Mouse (Mus musculus): ENCODE measurements around the gene Tedc1.
"Not testable (repeated sequence)": the region's sequence is repeated elsewhere in the genome, so short reads cannot be mapped to it uniquely, and the experiment has no call there.

The Tedc1 gene

DNA sequence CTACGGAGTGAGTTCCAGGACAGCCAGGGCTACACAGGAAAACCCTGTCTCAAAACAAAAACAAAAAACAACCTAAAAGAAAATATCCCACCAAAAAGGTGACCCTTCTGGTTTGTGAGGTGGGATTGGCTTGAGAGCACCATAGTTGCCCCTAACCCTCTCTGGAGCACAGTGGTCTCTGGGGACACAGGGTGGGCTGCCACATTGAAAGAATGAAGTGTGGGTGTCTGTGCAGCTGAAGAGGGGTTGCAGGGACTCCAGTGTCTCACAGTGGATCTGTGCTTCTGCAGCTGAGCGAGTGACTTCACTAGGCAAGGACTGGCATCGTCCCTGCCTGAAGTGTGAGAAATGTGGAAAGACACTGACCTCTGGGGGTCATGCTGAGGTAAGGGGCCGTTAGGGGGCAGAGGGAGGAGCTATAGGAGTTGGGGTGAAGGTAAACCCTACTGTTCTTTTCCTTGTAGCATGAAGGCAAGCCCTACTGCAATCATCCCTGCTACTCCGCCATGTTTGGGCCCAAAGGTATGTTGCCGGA, 3.2 kb upstream of the Tedc1 start:
- DNase-seq (ENCODE audit: low read depth, low spot score) = no peak

DNA sequence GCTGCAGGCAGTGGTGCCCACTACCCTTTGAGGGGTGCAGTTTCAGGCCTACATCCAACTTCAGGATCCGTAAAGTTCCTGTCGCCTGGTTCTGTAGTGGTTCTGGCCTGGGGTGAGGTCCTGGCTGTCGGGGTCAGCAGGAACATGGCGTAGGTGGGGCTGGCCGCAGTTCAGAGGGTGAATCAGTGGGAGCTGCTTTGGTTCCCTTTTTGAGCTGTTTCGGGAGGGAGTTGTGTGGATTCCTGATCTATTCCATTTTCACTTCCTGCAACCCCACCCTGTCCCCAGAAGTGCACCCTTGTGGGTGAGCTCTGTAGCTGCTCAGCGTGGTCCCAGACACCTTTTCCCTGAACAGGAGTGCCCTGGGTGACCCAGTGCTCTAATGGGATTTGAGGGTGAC, 2.2 kb upstream of the Tedc1 start:
- DNase-seq (ENCODE audit: low read depth, low spot score) = no peak

DNA sequence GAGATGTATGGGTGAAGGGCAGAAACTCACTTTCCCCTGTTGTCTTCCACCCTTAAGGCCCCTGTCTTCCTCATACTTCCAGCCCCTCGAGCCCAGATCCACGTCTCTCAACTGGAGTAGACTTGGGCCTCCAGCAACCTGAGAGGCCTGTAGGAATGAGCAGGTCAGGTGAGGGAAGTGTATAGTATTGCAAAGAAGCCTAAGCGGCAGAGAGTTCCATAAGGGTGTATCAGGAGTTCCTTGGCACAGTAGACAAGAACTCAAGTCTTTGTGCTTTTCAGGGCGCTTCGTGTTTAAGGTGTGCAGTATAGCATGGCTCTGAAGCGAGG, 1.5 kb upstream of the Tedc1 start:
- DNase-seq (ENCODE audit: low read depth, low spot score) = no peak

DNA sequence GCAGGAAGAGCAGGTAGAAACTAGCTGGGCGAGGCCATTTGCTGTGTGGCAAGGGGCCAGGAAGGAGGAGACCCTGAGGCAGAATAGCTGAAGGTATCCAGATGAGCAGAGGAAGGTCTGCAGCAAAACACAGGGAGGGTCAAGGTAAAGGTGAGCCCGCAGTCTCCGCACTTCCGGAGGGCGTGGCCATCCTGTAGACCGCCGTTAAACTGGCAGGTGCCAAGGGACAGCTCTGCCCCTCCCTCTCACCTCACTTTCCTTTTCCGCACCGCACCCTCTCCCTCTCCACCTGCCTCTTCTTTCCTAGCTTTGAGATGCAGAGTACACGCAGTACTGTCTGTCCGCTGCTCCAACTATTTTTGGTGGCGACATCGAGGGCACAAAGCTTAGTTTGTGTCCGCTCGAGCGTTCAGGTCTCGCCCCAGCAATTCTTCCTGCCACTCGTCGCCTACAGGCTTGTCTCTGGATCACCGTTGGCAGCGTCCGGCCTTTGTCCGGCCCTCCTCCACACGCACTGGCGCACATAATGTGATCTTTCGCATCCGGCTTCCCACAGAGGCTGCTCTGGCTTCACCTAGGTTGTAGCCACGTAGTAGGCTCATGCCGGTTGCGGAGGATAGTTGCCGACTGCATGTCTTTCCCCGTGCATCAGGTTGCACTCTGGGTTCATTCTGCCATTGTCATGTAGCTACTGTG, 997 bp upstream of the Tedc1 start:
- peak; percentile 83 for DNase-seq (ENCODE audit: low read depth, low spot score)

DNA sequence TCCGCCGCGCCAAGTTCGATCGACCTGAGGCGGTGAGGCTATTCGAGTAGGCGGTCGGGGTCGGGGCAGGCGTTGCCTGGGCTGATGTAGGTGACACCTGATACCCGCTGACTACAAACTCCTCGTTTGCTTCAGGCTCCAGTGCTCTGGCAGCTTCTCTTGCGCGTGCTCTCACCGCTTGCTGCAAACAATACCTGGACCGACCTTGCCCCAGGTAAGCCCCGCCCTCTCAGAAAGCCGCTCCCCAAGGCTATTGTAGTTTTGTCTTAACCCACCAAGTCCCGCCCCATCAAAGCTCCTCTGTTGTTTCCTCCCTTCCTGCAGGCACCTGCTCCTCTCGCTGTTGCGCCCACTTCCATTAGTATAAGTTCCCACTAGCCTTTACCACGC, 314 bp downstream of the Tedc1 start:
- DNase-seq (ENCODE audit: low read depth, low spot score) = peak; percentile 73

DNA sequence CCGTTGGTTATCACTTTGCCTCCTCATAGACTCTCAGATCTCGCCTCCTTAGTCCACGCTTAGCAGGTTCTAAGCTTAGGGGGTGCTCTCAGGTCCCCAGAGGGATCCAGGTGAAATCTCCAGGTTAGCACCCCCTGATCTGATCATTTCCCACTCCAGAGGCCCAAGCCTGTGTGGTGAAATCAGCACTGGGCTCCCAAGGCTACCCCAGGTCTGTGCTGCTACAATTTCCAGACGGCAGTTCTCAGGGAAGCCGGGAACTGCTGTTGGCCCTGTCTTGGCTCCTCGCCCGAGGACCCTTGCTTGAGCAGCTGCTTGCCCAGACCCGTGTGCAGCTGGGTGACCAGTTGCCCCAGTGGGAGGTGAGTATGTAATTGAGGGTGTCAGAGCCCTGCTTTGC, 781 bp downstream of the Tedc1 start:
- no peak for DNase-seq (ENCODE audit: low read depth, low spot score)

DNA sequence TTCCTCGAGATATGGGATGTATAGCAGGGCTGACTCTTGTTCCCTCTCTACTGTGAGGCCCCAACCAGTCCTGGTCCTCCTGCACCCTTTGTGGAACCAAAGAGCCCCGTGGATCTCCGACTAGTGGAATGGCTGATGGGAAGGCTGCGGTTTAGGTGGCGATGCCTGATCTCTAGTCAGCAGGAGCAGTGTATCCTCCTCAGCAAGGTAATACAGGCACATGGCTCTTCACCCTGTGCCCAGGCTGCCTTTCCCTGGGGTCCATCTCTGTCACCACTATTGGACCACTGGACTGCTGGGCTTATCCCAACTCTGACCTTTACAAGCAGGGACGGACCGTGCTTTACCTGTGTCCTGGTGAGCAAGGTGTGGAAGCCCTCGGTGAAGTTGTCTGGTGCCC, 1.3 kb downstream of the Tedc1 start:
- no peak for DNase-seq (ENCODE audit: low read depth, low spot score)

DNA sequence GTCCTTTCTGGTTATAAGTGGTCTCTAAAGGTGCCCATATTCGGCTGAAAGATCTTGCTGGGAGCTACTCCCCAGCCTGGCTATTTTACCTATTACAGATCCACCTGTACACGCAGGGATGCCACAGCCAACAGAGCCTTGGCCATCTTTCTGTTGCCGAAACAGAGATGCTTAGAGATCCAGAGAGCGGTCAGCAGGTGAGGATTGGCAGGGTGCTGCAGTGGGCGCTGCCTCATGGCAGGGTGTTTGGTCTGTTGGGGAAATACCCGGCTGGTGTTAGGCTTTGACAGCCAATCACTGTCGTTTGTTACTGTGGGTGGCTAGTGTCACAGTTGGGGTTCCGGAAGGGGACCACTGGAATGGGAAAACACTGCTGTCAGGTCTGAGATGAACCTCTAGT, 1.8 kb downstream of the Tedc1 start:
- DNase-seq (ENCODE audit: low read depth, low spot score) = no peak

DNA sequence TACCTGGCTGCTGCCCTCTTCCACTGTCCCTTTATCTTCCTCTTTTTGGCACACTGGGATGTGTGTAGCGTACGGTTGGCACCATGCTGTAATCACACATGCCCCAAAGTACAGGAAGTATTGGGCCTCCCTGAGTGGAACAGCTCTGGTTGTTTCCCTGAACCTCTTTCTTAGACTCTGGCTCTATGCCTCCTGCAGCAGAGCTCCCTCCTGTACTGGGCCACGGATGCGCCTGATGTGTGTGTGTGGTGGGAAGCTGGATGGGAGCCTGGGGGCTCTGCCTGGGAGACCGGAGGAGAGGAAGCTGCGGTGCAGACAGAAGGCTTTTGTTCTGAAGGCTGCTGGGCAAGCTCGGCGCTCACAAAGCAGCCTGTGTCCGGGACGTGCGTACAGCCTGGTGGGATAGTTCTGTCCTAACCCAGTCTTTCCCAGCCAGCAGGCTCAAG, 7.4 kb downstream of the Tedc1 start:
- peak; percentile 2 for DNase-seq (ENCODE audit: low read depth, low spot score)

DNA sequence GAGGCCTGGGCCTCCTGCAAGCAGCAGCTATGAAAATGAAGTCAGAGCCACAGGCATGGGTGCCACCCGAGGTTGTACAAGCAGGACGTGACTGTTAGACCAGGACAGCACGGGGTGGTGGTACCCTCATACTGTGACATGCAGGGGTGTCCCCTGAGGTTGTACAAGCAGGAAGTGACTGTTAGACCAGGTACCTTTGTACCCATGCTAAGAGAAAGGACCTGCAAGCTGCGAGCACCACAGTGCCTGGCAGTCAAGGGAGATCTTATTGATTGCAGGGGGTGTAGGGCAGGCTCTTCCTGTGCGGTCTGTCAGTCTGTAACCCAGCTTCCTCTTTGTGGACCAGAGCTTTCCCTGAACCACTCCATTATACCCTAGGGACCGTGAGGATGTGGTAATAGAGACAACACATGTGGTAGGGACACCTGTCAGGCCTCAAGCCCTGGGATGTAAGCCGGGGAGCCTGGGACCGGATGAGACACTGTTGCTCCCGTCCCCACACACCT, 11.9 kb downstream of the Tedc1 start:
- DNase-seq (ENCODE audit: low read depth, low spot score) = peak; percentile 81

DNA sequence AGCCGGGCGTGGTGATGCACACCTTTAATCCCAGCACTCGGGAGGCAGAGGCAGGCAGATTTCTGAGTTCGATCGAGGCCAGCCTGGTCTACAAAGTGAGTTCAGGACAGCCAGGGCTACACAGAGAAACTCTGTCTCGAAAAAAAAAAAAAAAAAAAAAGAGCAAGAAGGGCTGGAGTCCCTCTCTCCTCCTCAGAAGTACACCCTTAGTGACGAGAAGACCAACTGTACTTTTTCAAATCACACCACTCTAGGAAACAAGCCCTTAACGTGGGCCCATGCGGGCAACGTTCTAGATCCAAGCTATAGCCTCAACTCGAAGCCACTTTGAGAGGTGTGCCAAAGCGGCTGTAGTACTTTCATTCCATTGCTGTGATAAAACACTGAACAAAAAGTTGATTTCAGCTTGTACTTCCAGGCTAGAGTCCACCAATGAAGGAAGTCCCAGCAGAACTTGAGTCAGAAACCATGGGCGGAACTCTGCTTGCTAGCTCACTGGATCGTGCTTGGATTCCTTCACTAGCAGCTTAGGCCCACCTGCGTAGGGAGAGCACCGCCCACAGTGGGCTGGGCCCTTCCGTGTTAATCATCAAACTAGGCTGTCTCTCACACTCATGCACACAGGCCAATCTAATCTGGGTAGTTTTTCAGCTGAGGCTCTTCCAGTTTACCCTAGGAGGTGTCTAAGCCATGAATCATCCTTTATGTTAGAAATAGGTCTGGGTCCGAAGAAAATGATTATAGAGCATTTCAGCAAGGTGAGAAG, 20.9 kb downstream of the Tedc1 start:
- no peak for DNase-seq (ENCODE audit: low read depth, low spot score)

DNA sequence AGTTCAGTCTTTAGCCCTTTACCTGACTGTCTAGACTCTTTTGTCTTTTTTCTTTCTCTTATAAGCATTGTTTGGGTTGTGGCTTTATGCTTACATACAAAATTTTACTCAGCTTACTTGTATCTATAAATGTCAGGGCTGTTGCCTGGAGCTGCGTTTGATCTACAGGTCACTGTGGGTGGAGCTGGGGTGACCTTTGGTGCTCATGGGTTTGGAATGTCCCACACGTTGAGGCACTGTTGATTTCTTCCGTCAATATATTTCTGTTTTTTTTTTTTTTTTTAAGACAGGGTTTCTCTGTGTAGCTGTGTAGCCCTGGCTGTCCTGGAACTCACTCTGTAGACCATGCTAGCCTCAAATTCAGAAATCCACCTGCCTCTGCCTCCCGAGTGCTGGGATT, 24.8 kb downstream of the Tedc1 start:
- no peak for DNase-seq (ENCODE audit: low read depth, low spot score)

DNA sequence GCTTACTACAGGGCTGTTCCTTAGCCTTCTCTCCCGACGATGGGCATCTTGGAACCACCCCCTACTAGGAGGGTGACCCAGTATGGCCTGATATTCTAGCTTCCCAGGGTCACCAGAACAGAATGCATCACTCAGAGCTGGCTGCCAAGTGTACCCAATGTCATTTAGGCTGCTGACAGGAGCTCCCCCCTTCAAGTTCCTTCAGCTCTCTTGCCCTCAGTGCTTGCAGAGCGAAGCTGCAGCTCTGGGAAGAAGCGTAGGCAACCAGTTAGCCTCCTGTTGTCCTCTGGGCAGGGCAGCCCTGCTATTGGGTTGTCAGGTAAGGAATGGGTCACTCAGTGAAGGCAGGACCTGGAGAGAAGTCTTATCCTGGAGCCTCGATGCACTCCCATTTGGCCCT, 28.7 kb downstream of the Tedc1 start:
- no peak for DNase-seq (ENCODE audit: low read depth, low spot score)

DNA sequence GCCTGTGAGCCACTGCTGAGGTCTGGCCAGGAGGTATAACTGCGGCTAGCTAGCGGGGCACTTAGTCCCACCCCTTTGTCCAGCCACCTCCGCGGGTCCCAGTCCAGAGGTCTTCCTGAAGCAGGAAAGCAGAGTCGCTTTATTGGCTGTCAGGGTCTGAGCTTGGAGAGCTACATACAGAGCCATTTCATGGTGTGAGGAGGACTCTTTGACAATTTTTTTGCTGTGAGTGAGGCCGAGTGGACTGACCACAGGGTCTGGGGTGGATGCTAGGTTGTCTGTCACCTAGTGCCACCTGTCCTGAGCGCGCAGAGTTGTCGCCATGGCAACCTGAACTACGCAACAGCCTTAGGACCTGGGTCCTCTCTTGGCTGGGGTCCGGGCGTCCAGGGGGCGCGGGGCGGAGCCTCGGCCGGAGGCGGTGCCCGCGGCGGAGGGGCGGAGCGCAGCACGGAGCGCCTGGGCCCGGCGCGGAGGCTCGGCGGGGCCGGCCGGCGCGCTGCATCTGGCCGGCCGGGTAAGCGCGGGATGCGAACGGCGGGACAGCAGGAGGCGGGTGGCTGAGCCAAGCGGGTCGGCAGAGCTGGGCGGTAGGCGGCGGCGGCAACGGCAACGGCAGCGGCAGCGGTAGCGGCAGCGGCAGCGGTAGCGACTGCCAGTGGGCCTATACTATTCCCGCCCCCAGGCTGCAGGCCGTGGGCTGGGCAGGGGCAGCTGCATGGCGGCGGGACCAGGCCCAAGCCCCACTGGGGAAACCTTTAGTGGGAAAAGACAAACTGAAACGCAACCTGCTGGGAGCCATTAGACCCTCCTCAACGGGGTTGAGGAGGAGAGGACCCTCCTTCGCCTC, 29.4 kb downstream of the Tedc1 start, which contains the start of gene Tmem121:
Gene Tmem121, plus strand, starts transcription at position 489 of the 850 bp plus-strand sequence.
- peak; percentile 32 for DNase-seq (ENCODE audit: low read depth, low spot score)

DNA sequence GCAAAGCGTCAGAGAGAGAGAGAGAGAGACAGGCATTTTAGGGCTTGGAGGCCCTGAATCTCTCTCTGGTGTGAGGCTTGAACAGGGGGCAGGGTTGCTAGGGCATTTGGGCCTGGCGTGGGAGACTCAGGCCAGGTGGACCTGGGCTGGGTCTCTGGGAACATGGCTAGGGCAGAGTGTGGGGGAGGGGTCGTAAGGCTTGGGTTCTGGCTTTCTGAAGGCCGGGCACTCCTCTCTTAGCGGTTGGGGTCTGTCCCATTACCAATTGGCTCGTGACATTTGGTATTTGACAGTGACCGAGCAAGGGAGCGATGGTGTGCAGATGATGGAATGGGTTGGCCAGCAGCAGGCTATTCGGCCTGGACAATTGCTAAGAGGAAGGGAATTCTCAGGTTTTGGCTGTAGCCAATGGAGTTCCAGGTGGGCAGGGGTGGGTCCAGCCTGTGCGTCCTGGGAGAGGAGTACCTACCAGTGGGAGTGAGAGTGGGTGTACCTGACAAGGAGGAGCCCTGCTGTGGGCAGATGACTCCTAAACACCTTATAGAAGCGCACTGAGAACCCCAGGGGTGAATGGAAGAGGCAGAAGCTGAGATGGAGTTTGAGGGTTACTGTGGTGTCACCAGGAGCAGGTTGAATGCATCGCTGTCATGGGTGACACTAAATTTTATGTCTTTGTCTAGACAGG, 30.2 kb downstream of the Tedc1 start:
- no peak for DNase-seq (ENCODE audit: low read depth, low spot score)

DNA sequence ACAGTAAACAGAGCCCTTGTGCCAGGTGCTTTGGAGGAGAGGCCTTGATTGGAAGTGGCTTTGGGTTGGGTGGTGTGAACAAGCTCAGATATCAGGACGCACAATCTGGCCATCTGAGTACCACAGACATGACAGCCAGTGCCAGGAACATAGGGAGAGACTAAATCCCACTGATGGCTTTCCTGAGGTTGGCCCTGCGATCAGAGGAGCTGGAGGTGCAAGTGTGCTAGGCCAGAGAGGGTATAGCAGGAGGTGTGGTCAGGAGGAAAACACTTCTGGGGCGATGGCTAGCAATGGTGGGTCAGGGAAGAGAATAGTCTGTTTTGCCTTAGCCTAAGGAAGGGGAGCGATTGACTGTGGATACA, 30.8 kb downstream of the Tedc1 start:
- no peak for DNase-seq (ENCODE audit: low read depth, low spot score)

DNA sequence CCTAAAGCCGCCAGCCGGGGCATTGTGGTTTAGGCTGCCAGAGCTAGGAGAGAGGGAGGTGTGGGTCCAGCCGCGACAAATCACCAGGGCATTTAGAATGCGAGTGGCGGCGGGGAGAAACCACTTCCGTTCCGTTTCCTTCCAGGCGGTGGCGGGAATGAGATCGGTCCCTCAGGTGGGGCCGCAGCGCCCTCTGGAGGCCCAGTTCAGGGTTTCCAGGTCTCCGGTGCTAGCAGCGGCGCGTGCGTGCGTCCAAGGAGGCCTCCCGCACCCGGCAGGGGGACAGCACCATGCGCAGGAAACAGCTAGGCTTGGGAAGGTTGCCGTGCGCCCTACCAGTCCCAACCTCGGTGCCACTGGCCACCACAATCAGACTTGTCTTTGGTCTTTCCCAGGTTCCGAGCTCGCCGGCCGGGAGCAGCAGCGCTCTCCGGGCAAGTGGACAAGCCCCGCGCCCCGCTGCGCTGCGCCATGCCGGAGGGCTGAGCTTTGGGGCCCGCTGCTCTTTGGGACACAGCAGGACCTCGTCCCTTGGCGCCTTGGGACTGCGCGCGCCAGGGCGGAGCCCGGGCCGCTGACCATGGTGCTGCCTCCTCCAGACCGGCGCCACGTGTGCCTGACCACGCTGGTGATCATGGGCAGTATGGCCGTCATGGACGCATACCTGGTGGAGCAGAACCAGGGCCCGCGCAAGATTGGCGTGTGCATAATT, 31.5 kb downstream of the Tedc1 start:
- peak; percentile 83 for DNase-seq (ENCODE audit: low read depth, low spot score)

DNA sequence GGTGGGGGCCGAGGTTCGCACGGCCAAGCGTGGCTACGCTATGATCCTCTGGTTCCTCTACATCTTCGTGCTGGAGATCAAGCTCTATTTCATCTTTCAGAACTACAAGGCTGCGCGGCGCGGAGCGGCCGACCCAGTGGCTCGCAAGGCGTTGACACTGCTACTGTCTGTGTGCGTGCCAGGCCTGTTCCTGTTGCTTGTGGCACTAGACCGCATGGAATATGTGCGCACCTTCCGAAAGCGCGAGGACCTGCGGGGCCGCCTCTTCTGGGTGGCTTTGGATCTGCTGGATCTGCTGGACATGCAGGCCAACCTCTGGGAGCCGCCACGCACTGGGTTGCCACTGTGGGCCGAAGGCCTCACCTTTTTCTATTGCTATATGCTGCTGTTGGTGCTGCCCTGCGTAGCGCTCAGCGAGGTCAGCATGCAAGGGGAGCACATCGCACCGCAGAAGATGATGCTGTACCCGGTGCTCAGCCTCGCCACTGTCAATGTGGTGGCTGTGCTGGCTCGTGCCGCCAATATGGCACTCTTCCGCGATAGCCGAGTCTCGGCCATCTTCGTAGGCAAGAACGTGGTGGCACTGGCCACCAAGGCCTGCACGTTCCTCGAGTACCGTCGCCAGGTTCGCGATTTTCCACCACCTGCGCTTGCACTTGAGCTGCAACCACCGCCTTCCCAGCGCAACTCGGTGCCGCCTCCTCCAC, 32.3 kb downstream of the Tedc1 start:
- no peak for DNase-seq (ENCODE audit: low read depth, low spot score)

DNA sequence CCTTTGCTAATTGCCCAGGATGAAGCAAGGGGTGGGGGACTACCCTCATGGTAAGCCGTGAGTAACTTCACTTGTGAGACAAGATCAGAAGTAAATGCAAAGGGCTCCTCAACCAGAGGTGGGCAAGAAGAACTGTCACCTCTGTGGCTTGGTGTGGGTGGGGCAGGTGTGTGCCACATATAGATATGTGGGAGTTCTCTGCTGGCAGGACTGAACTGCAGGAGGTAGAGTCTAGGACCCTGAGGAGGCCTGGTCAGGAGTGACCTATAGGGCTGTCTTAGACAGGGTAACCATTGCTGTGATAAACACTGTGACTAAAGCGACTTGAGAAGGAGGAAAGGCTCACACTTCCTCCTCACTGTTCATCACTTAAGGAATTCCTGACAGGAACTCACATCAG, 37.2 kb downstream of the Tedc1 start:
- no peak for DNase-seq (ENCODE audit: low read depth, low spot score)

DNA sequence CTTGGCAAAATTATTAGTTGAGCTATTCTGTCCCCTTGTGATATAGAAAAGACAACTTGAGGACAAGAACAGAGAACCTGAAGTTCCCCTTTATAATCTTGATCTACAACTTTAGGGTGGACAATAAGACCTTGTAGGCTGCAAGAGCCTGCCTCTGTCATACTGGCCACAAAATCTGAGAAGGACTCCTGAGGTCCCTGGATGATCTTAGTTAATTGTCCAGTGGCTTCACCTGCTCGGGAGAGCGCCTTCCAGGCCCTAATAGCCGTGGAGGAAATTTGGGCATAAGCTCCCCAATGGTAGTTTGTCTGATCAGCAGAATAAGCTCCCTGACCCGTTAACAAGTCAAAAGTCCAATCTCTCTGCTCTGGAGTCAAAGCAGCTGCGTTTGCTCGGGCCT, 42.9 kb downstream of the Tedc1 start:
- not testable (repeated sequence) for DNase-seq (ENCODE audit: low read depth, low spot score)
